Mouse (Mus musculus): ENCODE data around the gene Gtpbp6.
A peak's percentile ranks its signal among the peaks of the same experiment; 100 is the strongest.
"Not testable (repeated sequence)": the region's sequence is repeated elsewhere in the genome, so short reads cannot be mapped to it uniquely, and the experiment has no call there.

The Gtpbp6 gene

GRCm38 (mm10) chr5:110107581-110108304, at the start of gene Gtpbp6:
TSS of gene Gtpbp6 (minus strand) at chr5:110108197.
- DNase-seq (ENCODE audit: extremely low spot score, low spot score), result peak; percentile 97

GRCm38 (mm10) chr5:110143007-110143406, 35.0 kb upstream of the Gtpbp6 start:
- no peak for DNase-seq (ENCODE audit: extremely low spot score, low spot score)

GRCm38 (mm10) chr5:110142309-110142708, 34.3 kb upstream of the Gtpbp6 start:
- DNase-seq (ENCODE audit: extremely low spot score, low spot score), result no peak

- no peak for DNase-seq (ENCODE audit: extremely low spot score, low spot score)
Observed at GRCm38 (mm10) chr5:110140424-110140823, 32.4 kb upstream of the Gtpbp6 start.

GRCm38 (mm10) chr5:110139325-110139724, 31.3 kb upstream of the Gtpbp6 start:
- no peak for DNase-seq (ENCODE audit: extremely low spot score, low spot score)

GRCm38 (mm10) chr5:110137816-110138215, 29.8 kb upstream of the Gtpbp6 start:
- no peak for DNase-seq (ENCODE audit: extremely low spot score, low spot score)

GRCm38 (mm10) chr5:110136087-110136464, 28.1 kb upstream of the Gtpbp6 start:
- no peak for DNase-seq (ENCODE audit: extremely low spot score, low spot score)

- peak; percentile 98 for DNase-seq (ENCODE audit: extremely low spot score, low spot score)
Observed at GRCm38 (mm10) chr5:110135293-110136086, 27.5 kb upstream of the Gtpbp6 start, which contains the start of gene Chfr. TSS of gene Chfr (plus strand) at chr5:110135842.

- not testable (repeated sequence) for DNase-seq (ENCODE audit: extremely low spot score, low spot score)
Observed at GRCm38 (mm10) chr5:110122380-110122779, 14.4 kb upstream of the Gtpbp6 start.

GRCm38 (mm10) chr5:110109991-110110441, 2.0 kb upstream of the Gtpbp6 start, which contains the start of gene Zfp605:
TSS of gene Zfp605 (plus strand) at chr5:110110092.
- peak; percentile 89 for DNase-seq (ENCODE audit: extremely low spot score, low spot score)

GRCm38 (mm10) chr5:110108305-110108628, 270 bp upstream of the Gtpbp6 start:
- no peak for DNase-seq (ENCODE audit: extremely low spot score, low spot score)

GRCm38 (mm10) chr5:110106901-110107564, 964 bp downstream of the Gtpbp6 start:
- no peak for DNase-seq (ENCODE audit: extremely low spot score, low spot score)

- DNase-seq (ENCODE audit: extremely low spot score, low spot score), result no peak
Observed at GRCm38 (mm10) chr5:110106140-110106871, 1.7 kb downstream of the Gtpbp6 start.

- DNase-seq (ENCODE audit: extremely low spot score, low spot score), result no peak
Observed at GRCm38 (mm10) chr5:110104616-110105380, 3.2 kb downstream of the Gtpbp6 start.

GRCm38 (mm10) chr5:110103901-110104615, 3.9 kb downstream of the Gtpbp6 start:
- DNase-seq (ENCODE audit: extremely low spot score, low spot score), result no peak

GRCm38 (mm10) chr5:110102853-110103625, 5.0 kb downstream of the Gtpbp6 start:
- DNase-seq (ENCODE audit: extremely low spot score, low spot score), result no peak

GRCm38 (mm10) chr5:110102429-110102828, 5.6 kb downstream of the Gtpbp6 start:
- no peak for DNase-seq (ENCODE audit: extremely low spot score, low spot score)

GRCm38 (mm10) chr5:110101716-110102347, 6.2 kb downstream of the Gtpbp6 start:
- DNase-seq (ENCODE audit: extremely low spot score, low spot score), result peak; percentile 44
